Mouse (Mus musculus): Measurements from ENCODE around the gene Lpar2.

GRCm38 (mm10) chr8:69850926-69851506, 28.8 kb downstream of the Lpar2 start:
- TF ChIP-seq CTCF (IDR thresholded peaks at IDR 0.05; ENCODE audit: insufficient read depth, low read length) = no peak
- no peak for TF ChIP-seq POLR2A (IDR thresholded peaks at IDR 0.05; ENCODE audit: borderline replicate concordance, extremely low read depth, low read depth, low read length)
